Mouse (Mus musculus): Measurements from ENCODE around the gene Afap1. TPM values are rescaled to one million over a fixed set of nuclear protein-coding genes. Genes with fewer than 3 reads are reported as not detected.

Gene Afap1
- polyA plus RNA-seq, 1 experiment, result 12.4 TPM

DNA sequence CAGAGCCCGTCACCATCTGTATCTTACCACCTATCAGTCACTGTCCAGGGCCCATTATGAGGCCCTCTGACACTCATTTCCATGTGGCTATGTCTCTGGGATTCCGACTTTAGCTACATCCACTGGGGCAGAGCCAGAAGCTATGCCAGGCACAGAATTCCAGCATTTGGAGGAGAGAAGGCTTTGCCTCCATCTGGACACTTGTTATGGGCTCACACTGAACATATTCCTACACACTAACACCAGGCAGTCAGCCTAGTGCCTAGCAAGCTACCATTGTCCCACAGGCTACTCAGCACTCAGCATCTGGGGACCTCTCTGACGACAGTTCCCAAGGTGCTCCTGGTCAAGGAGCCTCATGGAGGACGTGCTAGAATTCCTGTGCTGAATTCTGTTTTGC, 132.0 kb downstream of the Afap1 start:
- Histone ChIP-seq H3K36me3 (ENCODE audit: control insufficient read depth, insufficient read depth) (no peaks in the 10 kb centered on the region), H3K4me2 (ENCODE audit: low read depth) (no peak overlapping the region), H3K79me2 (ENCODE audit: control insufficient read depth, insufficient read depth) (no peaks in the 10 kb centered on the region), H3K27me3 (ENCODE audit: control insufficient read depth, insufficient read depth, insufficient read length) (no peaks in the 10 kb centered on the region), H3K4me3 (no peak overlapping the region), H3ac (ENCODE audit: control insufficient read depth, insufficient read length) (no peak overlapping the region)
- TF ChIP-seq MYOD1 (IDR thresholded peaks at IDR 0.05; ENCODE audit: control insufficient read depth in 1 of 3, insufficient read length in 2 of 3, low read depth in 2 of 3) (no peak), CEBPB (IDR thresholded peaks at IDR 0.05; ENCODE audit: insufficient read depth, poor library complexity, severe bottlenecking) (no peak), SRF (IDR thresholded peaks at IDR 0.05; ENCODE audit: control insufficient read depth, insufficient read length, low read depth) (no peak)

- H3K36me3 ChIP-seq (ENCODE audit: control insufficient read depth, insufficient read depth), result peaks cover 4% of the 10 kb centered on the region
- no peak for TF ChIP-seq SRF (IDR thresholded peaks at IDR 0.05; ENCODE audit: control insufficient read depth, insufficient read length, low read depth)
- no peak for TF ChIP-seq MAX (IDR thresholded peaks at IDR 0.05; ENCODE audit: low read depth)
- TF ChIP-seq E2F4 (IDR thresholded peaks at IDR 0.05; ENCODE audit: insufficient read depth), result no peak
- no peak for TF ChIP-seq REST (IDR thresholded peaks at IDR 0.05; ENCODE audit: insufficient read depth, insufficient read length)
- TF ChIP-seq POLR2A (IDR thresholded peaks at IDR 0.05; ENCODE audit: insufficient read length, low read depth), result no peak
- TF ChIP-seq CEBPB (IDR thresholded peaks at IDR 0.05; ENCODE audit: insufficient read depth, poor library complexity, severe bottlenecking), result no peak
- no peak for TF ChIP-seq TCF3 (IDR thresholded peaks at IDR 0.05; ENCODE audit: insufficient read length, low read depth)
- TF ChIP-seq POLR2AphosphoS2 (IDR thresholded peaks at IDR 0.05; ENCODE audit: insufficient read length, low read depth), result no peak
- TF ChIP-seq MYOD1 (IDR thresholded peaks at IDR 0.05; ENCODE audit: control insufficient read depth in 1 of 3, insufficient read length in 2 of 3, low read depth in 2 of 3), result no peak
- TF ChIP-seq USF1 (IDR thresholded peaks at IDR 0.05; ENCODE audit: low read depth), result no peak
- TF ChIP-seq TCF12 (IDR thresholded peaks at IDR 0.05; ENCODE audit: insufficient read depth, poor library complexity, severe bottlenecking), result no peak
- no peak for TF ChIP-seq MYOG (IDR thresholded peaks at IDR 0.05; ENCODE audit: control insufficient read depth in 1 of 3, insufficient read depth in 1 of 3, insufficient read length in 2 of 3, low read depth in 2 of 3)
- H3ac ChIP-seq (ENCODE audit: control insufficient read depth, insufficient read length), result no peak overlapping the region
- no peak overlapping the region for H3K4me3 ChIP-seq
- H3K4me2 ChIP-seq (ENCODE audit: low read depth), result no peak overlapping the region
- H3K79me2 ChIP-seq (ENCODE audit: control insufficient read depth, insufficient read depth), result no peaks in the 10 kb centered on the region
- H3K27me3 ChIP-seq (ENCODE audit: control insufficient read depth, insufficient read depth, insufficient read length), result no peaks in the 10 kb centered on the region
Measured at GRCm38 (mm10) chr5:36033531-36034426, 140.7 kb downstream of the Afap1 start.

DNA sequence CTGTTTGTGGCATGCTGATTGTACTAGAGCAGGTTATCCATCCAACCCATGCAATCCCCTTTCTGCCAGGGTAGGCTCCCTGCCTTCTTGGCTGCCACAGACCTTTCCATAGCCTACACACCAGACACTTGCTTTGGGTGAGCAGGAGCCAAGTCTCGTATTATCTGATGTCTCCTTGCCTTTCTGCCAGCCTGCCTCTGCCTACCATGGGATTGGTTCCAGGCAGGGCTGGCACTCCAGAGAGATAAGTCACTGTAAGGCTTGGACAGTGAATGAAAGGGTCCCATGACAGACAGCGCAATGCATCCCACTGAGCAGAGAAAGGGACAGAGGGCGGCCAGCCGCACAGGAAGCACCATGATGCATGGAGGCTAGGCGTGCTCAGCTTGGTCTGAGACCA, 146.5 kb downstream of the Afap1 start:
- TF ChIP-seq E2F4 (IDR thresholded peaks at IDR 0.05; ENCODE audit: insufficient read depth) (no peak), USF1 (IDR thresholded peaks at IDR 0.05; ENCODE audit: low read depth) (no peak), REST (IDR thresholded peaks at IDR 0.05; ENCODE audit: insufficient read depth, insufficient read length) (no peak), SRF (IDR thresholded peaks at IDR 0.05; ENCODE audit: control insufficient read depth, insufficient read length, low read depth) (no peak), POLR2AphosphoS2 (IDR thresholded peaks at IDR 0.05; ENCODE audit: insufficient read length, low read depth) (no peak), CEBPB (IDR thresholded peaks at IDR 0.05; ENCODE audit: insufficient read depth, poor library complexity, severe bottlenecking) (no peak), POLR2A (IDR thresholded peaks at IDR 0.05; ENCODE audit: insufficient read length, low read depth) (no peak), TCF12 (IDR thresholded peaks at IDR 0.05; ENCODE audit: insufficient read depth, poor library complexity, severe bottlenecking) (no peak), MYOD1 (IDR thresholded peaks at IDR 0.05; ENCODE audit: control insufficient read depth in 1 of 3, insufficient read length in 2 of 3, low read depth in 2 of 3) (no peak), MYOG (IDR thresholded peaks at IDR 0.05; ENCODE audit: control insufficient read depth in 1 of 3, insufficient read depth in 1 of 3, insufficient read length in 2 of 3, low read depth in 2 of 3) (no peak), TCF3 (IDR thresholded peaks at IDR 0.05; ENCODE audit: insufficient read length, low read depth) (no peak), MAX (IDR thresholded peaks at IDR 0.05; ENCODE audit: low read depth) (no peak)
- peaks cover 6% of the 10 kb centered on the region for H3K36me3 ChIP-seq (ENCODE audit: control insufficient read depth, insufficient read depth)
- no peaks in the 10 kb centered on the region for H3K79me2 ChIP-seq (ENCODE audit: control insufficient read depth, insufficient read depth)
- H3K4me2 ChIP-seq (ENCODE audit: low read depth), result no peak overlapping the region
- H3K4me3 ChIP-seq, result no peak overlapping the region
- no peak overlapping the region for H3ac ChIP-seq (ENCODE audit: control insufficient read depth, insufficient read length)
- no peaks in the 10 kb centered on the region for H3K27me3 ChIP-seq (ENCODE audit: control insufficient read depth, insufficient read depth, insufficient read length)

- TF ChIP-seq REST (IDR thresholded peaks at IDR 0.05; ENCODE audit: insufficient read depth, insufficient read length) (no peak), MYOG (IDR thresholded peaks at IDR 0.05; ENCODE audit: control insufficient read depth in 1 of 3, insufficient read depth in 1 of 3, insufficient read length in 2 of 3, low read depth in 2 of 3) (no peak), POLR2AphosphoS2 (IDR thresholded peaks at IDR 0.05; ENCODE audit: insufficient read length, low read depth) (no peak), E2F4 (IDR thresholded peaks at IDR 0.05; ENCODE audit: insufficient read depth) (no peak), TCF12 (IDR thresholded peaks at IDR 0.05; ENCODE audit: insufficient read depth, poor library complexity, severe bottlenecking) (no peak), USF1 (IDR thresholded peaks at IDR 0.05; ENCODE audit: low read depth) (no peak), SRF (IDR thresholded peaks at IDR 0.05; ENCODE audit: control insufficient read depth, insufficient read length, low read depth) (no peak), MYOD1 (IDR thresholded peaks at IDR 0.05; ENCODE audit: control insufficient read depth in 1 of 3, insufficient read length in 2 of 3, low read depth in 2 of 3) (no peak), CEBPB (IDR thresholded peaks at IDR 0.05; ENCODE audit: insufficient read depth, poor library complexity, severe bottlenecking) (no peak), POLR2A (IDR thresholded peaks at IDR 0.05; ENCODE audit: insufficient read length, low read depth) (no peak), TCF3 (IDR thresholded peaks at IDR 0.05; ENCODE audit: insufficient read length, low read depth) (no peak), MAX (IDR thresholded peaks at IDR 0.05; ENCODE audit: low read depth) (no peak)
- Histone ChIP-seq H3K4me2 (ENCODE audit: low read depth) (no peak overlapping the region), H3ac (ENCODE audit: control insufficient read depth, insufficient read length) (no peak overlapping the region), H3K36me3 (ENCODE audit: control insufficient read depth, insufficient read depth) (peaks cover 6% of the 10 kb centered on the region), H3K79me2 (ENCODE audit: control insufficient read depth, insufficient read depth) (no peaks in the 10 kb centered on the region), H3K4me3 (no peak overlapping the region), H3K27me3 (ENCODE audit: control insufficient read depth, insufficient read depth, insufficient read length) (no peaks in the 10 kb centered on the region)
Measured at GRCm38 (mm10) chr5:36040398-36041235, 147.5 kb downstream of the Afap1 start.
